Mouse (Mus musculus) cortical plate, adult 2 months (tissue): ENCODE measurements around the gene Atp5l.

Source experiments
- CTCF ChIP-seq: fragments of 200-500 bp; IDR thresholded peaks from 2 replicates; pipeline ENCODE4 v1.5.1; 2011; ENCODE audit warnings: mild to moderate bottlenecking, control low read depth, low read length; ENCODE audit not compliant: insufficient read depth; ENCODE audit errors: extremely low read depth
- POLR2A ChIP-seq: fragments of 200-500 bp; IDR thresholded peaks from 2 replicates; pipeline ENCODE4 v1.6.1; 2011; ENCODE audit warnings: mild to moderate bottlenecking, low read length, control low read depth; ENCODE audit not compliant: insufficient read depth; ENCODE audit errors: extremely low read depth

DNA sequence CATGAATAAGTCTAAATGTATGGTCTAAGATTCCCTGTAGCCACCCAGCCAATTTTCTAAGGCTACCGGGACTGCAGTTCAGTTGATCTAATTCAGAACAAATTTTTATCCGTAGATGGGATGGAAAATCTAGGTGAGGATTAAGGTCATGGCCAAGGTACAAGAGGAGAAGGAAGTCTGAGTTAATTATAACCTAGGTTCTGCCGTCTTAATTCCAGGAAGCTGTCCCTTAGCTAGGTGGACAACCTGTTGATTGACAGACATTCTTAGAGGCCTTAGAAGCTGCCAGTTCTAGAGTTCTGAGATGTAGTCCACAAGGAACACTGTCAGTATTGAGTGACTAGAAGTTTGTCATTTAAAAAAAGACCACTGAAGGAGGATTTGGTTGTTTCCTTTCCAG is 20.8 kb downstream of the Atp5l start:
- TF ChIP-seq CTCF, result no peak
- TF ChIP-seq POLR2A, result no peak
